Mouse (Mus musculus) thymus, postnatal 4 days (tissue): ENCODE data around the gene Aunip.
"Not testable (repeated sequence)": the region's sequence is repeated elsewhere in the genome, so short reads cannot be mapped to it uniquely, and the experiment has no call there.

ENCODE experiments used
- DNase-seq: peaks from one replicate; pipeline ENCODE4 v3.0.0; 2021

Gene Aunip

DNA sequence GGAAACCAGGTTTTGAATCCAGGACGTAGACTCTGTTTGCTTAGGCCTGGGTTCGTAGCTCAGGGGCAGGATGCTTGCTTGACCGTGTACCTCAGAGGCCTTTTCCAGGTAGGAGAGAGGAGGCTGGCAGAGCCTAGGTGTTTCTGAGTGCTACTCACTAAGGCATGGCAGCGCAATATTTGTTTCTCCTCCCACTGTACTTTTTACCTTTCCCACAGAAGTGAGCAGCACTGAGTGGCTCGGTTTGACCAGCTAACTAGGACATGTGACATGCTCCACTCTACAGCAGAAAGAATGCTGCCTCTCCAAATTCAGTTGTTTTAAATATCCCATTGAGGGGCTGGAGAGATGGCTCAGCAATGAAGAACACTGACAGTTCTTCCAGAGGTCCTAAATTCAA is 22.6 kb upstream of the Aunip start:
- DNase-seq, result no peak

DNA sequence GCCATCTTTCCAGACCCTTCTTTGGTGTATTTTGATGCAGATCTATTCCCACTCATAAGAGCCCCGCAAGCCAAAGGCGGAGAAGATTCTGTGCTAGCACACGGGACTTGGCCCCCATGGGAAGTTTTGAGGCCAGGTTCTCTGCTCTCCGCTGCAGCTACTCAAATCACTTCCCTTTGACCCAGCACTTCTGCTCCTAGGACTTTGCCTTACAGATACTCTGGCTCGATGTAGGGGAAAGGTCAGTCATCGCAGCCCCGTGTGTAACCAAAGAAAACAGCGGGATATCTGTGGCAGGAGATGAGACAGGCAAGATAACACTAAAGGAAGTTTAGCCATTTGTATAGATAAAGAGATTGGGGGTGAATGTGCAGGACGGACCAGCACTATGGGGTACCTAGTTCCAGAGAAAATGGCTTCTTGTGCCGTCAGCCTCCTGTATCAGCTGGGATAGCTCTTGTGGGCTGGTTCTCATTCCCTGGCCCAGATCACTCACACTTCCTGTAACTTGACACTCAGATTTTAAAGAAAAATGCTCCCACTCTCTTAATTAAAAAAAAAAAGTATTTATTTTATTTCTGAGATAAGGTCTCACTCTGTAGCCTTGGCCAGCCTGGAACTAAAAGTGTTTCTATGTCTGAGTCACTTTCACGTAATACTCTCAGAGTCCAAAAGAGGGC is 20.7 kb upstream of the Aunip start:
- no peak for DNase-seq

DNA sequence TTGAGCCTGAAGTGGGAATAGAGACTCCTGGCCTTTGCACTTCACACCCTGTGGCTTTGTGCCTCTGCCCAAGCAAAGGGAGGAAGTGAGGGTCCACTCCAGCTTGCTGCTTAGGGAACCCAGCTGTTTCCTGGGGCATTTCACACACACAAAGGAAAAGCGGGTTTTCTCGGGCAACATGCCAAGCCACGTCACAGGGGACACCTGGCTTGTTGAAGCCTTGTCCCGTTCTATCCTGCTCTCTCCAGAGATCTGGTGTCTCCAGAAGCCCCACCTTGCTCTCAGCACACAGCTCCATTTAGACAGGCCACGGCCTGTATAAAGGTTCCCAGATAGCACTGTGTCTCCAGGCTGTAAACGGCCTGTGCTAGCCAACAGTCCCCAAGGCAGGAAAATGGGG is 19.1 kb upstream of the Aunip start:
- no peak for DNase-seq

DNA sequence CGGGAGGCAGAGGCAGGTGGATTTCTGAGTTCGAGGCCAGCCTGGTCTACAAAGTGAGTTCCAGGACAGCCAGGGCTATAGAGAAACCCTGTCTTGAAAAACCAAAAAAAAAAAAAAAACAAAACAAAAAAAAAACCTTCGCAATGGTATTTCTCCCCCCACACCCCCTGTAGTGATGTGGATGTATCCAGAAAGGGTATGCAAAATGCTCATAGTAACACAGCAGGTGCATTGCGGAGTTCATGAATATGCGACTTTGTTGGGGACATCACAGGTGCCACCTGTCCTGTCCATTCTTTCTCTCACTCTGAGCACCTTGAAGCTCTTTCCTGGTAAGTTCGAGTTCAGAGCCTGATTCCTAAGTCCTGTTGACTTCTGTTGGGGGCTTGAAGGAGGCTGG is 16.6 kb upstream of the Aunip start:
- DNase-seq, result not testable (repeated sequence)

DNA sequence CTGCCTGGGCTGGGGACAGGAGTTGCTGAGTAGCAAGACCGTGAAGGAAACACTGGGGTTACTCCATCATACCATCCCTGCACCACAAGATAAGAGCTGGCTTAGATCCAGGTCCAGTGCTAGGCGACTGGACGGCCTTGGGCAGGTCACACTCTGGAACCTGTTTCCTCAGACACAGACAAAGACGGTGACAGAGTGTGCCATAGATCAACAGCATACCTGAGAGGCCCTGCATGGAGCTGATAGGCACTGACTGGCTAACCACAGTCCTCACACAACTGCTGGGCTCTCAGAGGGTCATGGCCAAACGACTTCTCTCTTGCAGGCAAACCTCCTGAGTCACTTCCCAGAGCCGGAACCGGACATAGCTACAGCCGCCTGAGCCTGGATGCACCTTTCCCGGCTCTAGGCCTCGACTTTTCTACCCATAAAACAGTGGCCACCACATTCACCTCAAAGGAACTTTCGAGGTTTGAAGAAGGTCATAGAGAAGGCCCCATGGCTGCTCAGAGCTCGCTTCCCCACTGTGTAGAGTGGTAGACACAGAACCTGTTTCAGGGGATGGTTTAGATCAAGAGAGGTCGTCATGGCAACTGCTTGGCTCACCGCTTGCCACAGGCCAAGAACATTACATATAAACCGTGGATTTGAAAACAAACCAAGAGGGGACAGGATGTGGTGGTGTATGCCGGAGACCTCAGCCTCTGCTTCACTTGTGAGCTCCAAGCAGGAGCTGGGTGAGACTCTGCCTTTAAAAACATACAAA is 15.8 kb upstream of the Aunip start:
- DNase-seq, result peak; percentile 73

DNA sequence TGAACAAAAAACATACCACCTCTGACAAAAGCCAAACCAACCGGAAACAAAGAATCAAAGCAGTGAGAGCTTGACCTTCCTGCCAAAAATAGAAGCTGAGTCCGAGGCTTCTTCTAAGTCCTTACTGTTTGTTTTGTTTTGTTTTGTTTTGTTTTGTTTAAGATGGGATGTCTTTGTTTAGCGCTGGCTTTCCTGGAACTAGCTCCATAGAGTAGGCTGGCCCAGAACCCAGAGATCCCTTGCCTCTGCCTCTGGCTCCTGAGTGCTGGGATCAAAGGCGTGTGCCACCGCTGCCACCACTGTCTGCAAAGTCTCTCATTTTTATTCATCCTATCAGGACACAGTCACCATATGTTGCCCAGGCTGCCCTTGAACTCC is 15.3 kb upstream of the Aunip start:
- no peak for DNase-seq

DNA sequence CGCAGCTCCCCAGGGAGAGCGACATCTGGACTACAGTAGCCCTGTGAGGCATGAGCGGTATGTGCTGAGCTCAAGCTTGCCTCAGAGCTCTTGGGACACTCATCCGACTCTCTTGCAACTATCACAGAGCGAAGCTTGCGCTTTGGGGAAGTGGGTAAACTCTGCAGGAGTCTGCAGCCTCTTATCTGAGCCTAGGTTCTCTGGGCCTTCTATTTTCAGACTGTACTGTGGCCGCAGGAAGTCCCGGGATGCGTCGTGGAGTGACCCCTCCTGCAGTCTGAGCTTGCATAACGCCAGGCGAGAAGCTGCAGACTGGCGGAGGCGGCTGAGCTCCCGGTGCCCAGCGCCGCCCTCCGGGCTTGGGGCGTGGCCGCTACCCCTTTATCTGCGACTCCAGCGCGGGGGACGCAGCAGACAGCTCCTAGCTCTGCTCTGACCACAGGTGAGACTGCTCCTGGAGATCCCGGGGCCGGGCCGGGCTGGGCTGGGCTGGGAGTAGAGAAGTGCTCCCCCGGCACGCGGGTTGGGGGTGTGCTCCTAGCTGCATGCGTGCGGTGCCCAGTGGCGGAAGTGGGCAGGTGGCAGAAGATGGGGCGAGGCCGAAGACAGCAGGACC is 14.1 kb upstream of the Aunip start, which contains the start of gene Paqr7:
TSS of gene Paqr7 (plus strand) at position 103 of the 616 bp plus-strand sequence.
- DNase-seq, result peak; percentile 77

DNA sequence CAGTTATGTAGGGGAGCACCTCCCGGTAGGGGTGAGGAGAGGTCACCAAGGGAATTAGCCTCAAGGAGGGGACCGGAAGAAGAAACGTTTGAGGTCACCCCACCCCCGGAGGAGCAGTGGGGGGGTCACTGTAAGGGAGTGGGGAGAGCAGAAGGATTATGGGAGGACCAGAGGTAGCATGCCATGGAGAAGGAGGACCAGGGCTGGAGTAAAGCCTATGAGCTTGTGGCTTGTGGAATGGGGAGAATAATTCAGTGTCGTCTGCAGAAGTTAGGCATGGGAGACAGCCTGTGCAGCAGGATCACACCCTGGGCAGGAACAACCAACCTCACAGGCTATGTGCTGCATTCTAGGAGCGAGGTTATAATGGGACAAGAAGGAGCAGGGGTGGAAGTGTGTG is 13.6 kb upstream of the Aunip start:
- DNase-seq, result no peak

DNA sequence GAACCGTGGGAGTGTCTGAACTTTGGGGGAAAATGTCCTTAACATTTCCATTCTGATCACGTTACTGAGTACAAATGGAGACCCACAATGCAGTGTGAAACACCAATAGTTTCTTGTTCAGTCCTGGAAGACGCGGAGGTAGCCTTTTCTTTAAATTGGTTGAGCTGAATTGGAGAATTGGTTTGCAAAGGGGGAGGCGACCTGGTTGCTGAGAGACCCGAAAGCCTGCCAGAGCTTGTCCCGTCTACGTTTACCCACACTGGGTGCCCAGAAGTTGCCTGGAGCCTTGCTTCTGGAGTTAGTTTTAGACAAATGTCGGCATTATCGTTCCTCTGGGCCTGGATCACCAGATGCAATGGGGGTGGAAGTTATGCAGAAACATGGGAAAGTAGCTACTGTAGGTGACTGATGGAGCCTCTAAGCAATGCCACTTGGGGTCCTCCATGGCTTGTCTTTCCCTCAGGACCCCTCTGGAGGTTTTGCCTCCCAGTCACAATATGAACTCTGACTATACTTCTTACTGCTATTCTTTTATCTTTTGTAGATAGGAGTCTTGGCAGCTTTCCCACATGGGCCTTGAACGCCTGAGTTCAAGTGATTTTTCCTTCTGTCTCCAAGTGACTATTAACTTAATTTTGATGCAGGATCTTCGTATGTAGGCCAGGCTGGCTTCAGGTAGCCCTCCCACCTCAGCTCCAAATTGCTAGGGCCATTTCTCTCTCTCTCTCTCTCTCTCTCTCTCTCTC is 12.6 kb upstream of the Aunip start:
- no peak for DNase-seq

DNA sequence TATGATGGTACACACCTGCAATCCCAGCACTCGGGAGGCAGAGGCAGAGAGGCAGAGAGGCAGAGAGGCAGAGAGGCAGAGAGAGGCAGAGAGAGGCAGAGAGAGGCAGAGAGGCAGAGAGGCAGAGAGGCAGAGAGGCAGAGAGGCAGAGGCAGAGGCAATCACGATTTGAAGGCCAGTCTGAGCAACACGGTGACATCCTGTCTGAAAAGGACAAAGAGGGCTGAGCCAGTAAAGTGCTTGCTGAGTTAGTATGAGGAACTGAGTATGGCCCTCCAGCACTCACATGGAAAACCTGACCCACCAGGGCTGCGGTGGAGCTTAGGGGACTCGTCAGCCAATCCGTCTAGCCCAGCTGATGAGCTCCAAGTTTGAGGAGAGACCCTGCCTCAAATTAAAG is 11.8 kb upstream of the Aunip start:
- DNase-seq, result not testable (repeated sequence)

DNA sequence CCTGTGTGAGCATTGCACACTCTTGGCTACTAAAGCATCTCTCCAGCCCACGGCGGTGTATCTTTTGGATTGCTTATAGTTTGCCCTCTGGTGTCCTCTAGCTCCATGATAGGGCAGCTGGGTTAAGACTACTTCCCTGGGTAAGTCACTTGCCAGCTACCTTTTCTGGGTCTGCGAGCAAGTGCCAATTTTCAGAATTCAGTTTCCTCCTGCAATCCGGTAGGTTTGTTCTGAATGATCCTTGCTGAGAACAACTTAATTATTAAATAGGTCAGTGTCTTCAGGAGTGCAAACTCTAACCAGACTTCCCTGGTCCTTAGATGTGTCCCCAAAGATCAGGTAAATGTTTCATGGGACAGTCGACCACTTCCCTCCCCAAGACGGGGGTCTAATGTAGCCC is 9.7 kb upstream of the Aunip start:
- no peak for DNase-seq

DNA sequence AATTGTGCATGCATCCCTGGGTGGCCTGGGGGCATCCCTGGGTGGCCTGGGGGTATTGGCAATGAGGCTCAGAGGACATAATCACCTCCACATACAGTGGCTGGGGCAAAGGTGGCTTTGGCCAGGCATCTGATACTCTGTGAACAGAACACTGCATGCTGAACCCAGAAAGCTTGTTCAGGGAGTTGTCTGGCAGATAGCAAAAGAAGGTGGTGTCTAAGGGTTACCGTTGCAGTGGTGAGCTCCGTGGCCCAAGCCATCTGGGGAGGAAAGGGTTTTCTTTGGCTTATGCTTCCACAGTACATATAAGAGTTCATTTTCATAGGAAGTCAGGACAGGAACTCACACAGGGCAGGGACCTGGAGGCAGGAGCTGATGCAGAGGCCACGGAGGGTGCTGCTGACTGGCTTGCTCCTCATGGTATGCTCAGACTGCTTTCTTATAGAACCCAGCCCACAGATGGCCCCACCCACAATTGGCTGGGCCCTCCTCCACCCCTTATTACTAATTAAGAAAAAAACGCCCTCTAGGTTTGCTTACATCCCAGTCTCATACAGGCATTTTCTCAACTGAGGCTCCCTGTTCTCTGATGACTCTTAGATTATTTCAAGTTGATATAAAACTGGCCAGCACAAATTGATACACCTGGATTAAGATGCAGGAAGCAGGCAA is 7.0 kb upstream of the Aunip start:
- DNase-seq, result no peak

DNA sequence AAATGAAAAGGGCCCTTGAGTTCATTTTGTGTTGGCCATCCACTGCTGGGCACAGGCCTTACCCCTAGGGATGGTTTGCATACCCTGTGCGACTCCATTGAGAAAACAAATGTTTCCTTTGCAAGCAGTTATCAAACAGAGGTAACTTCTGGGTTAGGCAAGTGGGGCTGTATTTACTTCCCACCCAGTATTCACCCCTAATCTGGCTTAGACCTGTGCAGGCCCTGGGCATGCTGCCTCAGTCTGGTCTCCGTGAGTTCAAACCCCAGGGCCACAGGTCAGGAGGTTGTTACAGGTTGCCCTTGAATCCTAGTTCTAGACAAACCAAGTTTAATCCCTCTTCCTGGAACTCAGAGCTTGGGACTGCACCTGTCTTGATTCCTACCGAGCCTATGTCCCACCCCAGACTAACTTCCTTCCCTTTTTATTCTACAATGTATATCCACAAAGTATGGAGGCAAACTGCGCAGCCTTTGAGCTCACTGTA is 5.5 kb upstream of the Aunip start:
- no peak for DNase-seq

DNA sequence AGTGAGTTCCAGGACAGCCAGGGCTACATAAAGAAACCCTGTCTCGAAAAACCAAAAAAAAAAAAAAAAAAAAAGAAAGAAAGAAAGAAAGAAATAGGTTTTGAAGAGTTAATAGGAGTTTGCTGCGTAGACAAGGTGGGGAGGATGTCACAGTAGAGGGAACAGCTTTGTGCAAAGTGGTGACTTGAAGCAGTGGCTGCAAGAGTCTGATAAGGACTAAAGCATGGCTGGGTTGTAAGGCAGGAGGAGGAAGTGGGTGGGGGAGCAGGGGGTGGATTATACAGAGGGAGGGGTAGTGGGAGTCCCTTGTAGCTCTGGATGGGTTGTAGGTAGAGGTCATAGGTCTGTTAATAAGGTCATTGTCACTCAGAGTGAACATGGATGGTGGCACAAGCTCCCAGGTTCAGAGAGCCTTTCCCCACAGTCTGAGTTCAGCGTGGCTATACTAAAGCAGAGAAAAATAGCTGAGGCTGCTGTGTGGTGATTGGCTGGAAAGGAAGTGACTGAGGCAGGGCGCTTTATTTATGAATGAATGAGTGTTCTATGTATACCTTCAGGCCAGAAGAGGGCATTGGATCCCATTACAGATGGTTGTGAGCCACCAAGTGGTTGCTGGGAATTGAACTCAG is 4.7 kb upstream of the Aunip start:
- no peak for DNase-seq

DNA sequence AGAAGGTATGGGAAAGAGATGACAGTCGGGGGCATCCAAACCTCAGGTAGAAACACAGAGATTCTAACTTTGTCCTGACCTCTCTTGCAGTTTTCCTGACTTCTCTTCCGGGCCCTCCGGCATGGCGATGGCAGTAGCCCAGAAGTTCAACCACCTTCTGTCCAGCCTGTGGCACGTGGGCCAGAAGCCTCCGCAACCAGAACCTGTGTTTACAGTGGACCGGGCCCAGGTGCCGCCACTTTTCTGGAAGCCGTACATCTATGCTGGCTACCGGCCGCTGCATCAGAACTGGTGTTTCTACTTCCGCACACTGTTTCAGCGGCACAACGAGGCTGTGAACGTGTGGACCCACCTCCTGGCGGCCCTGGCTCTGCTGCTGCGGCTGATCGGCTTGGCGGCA is 4.1 kb upstream of the Aunip start:
- DNase-seq, result no peak

DNA sequence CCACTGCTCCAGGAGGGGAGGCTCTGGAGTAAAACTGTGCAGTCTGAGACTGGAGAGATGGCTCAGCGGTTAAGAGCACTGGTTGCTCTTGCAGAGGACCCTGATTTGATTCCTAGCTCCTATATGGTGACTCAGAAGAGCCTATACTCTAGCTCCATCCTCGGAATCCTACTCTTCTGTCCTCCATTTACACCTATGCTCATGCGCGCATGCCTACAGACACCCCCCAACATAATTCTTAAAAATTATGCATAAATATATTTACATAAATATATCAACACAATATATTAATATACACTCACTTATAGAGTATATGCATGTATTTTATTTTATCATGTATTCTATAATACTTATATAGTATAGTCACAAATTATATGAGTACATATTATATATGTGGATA is 403 bp upstream of the Aunip start:
- no peak for DNase-seq

DNA sequence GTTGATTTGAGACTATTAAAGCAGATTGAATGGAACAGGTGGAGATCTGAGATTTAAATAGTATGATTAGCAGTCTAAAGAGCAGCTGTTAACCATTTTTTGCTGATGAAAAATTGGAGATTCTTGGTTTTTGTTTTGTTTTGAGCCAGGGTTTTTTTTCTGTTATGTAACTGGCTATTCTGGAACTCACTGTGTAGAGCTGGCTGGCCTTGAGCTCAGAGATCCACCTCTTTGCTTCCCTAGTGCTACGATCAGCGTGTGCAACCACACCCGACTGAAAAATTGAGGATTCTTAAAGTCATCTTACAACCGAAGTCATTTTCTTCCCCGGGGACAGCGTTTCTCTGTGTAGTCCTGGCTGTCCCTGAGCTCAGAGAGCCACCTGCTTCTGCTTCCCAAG is 931 bp downstream of the Aunip start:
- DNase-seq, result no peak

DNA sequence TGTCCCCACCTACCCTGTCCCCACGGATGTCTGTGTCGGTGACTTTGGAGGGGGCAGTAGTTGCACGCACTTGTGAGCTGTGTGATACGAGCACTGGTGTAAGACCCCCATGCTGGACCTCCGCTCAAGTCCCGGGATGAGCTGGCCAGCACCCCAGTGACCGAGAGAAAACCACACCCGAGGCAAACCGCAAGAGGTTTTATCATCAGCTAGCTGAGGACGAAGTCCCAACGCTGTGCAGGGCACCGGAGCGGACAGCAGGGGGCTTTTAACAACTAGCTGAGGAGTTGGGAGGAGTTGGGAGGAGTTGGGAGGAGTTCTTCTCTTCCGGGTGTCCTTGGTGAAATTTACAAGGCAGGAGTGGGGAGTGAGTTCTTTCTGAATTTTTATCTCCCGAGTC is 2.0 kb downstream of the Aunip start:
- DNase-seq, result peak; percentile 66

DNA sequence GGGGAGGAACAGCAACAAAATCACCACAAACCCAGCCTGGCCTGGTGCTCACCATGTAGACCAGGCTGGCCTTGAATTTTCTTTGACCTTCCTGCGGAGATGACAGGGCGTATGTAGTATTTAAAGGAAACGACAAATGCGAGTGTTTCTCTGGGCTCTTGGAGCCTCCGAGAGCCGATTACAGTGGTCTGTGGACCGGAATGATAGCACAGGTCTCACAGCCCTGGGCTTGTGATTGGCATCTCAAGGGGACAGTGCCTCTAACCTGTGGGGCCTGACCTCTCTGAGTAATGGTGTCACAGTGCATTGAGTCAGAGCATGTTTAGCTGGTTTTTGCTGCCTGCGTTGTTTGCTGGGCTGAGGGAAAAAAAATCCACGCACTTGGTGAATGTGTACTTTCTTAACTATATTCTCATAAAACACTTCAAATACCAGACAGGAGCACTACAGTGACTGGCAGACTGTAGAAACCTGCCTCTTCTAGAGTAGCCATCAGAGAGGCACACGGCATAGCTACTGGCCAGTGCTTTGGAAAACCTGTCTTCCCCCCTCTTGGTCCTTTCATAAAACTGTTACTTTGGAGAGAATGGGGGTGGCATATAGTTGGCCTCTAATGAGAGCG is 3.6 kb downstream of the Aunip start:
- DNase-seq, result no peak

DNA sequence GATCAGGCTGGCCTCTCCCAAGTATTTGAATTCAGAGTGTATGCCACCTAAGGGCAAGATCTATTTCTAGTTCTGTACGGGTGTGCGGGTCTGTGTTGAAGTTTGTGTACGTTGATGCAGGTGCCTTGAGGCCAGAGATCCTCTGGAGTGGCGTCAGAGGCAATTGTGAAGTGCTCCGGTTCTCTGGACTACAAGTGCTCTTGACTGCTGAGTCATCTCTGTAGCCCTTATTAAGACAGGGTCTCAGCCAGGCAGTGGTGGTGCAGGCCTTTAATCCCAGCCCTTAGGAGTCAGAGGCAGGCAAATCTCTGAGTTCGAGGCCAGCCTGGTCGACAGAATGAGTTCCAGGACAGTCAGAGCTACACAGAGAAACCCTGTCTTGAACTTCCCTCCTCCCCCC is 4.8 kb downstream of the Aunip start:
- no peak for DNase-seq

DNA sequence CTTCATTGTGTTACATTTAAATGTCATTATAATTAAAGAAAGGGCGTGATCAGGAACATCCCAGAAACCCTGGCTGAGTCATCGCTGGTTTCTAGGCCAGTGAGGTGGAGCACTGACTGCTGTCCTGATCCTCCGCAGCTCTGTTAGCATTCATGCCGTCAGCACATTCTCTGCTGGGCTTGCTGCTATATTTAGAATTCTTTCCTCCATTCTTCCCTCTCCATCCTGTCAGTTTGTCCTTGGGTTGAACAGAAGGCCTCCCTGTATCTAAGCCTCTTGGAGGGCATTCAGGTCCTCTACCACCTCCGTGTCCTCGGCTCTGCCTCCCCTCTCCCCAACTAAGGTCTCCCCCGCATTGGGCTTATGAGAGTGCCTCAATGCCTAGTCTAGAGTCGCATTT is 6.2 kb downstream of the Aunip start:
- no peak for DNase-seq

DNA sequence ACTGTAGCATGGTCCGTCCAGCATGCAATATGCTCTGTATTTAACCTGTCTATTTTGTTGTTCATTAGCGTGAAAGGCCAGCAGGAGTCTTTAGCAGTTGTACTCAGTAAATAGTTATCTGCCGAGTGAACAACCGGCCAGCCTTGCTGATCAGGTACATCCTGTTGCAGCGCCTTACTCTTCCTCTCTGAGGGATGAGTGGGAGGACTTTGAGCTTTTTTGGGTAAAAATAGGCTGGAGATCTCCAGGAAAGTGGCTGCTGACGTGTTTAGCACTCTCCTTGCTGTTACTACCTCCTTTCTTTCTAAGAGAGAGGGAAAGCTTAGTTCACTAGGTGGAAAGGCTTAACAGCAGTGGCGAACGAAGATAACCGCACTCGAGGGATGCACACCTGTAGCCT is 6.9 kb downstream of the Aunip start:
- DNase-seq, result no peak
